Mouse (Mus musculus): ENCODE measurements at regions not wholly inside any gene's neighbourhood (a gene's known extent, or its start where the extent isn't known, plus 50 kb on each side); places are given as distances from the start of the nearest gene placed in this dataset.
A peak's percentile ranks its signal among the peaks of the same experiment; 100 is the strongest.

DNA sequence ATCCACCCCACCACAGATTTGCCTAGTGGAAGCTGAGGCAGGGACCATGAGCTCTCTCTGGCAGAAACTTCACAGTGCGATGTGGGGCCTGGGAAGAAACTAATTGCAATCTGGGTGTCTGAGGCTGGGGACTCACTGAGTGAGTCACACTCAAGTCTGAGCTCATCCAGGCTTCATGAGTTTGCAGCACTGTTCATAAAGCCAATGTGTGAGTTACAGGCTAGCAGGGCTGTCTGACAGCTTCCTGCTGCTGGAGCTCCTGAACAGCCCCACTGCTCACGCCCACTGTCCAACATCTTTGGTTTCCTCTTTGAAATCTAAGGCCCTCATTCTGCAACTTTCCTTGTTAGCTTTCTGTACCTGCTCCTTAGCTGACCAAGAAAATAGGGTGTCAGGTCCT, 216.5 kb upstream of the Tenm4 start:
- WGBS: 86% methylated on average over 2 of the region's 2 CpGs
- no peak for TF ChIP-seq CTCF (IDR thresholded peaks at IDR 0.05; ENCODE audit: low read depth)
- H3K27me3 ChIP-seq (ENCODE audit: insufficient read depth, low read length): no peaks in the 10 kb centered on the region
- no peak overlapping the region for H3K27ac ChIP-seq
- no peaks in the 10 kb centered on the region for H3K9me3 ChIP-seq (replicated peaks; ENCODE audit: low read length)
- H3K4me1 ChIP-seq (replicated peaks; ENCODE audit: insufficient read depth, low read length): no peaks in the 10 kb centered on the region
- no peak overlapping the region for H3K9ac ChIP-seq (ENCODE audit: low read depth, low read length)
- H3K36me3 ChIP-seq (ENCODE audit: insufficient read depth, low read length): no peaks in the 10 kb centered on the region
- ATAC-seq (replicated peaks; ENCODE audit: low FRiP score, low read depth) (no peak), DNase-seq (ENCODE audit: low spot score) (no peak)
- no peak overlapping the region for H3K4me2 ChIP-seq (ENCODE audit: low read length)
- H3K4me3 ChIP-seq (replicated peaks; ENCODE audit: low read depth, low read length): no peak overlapping the region

DNA sequence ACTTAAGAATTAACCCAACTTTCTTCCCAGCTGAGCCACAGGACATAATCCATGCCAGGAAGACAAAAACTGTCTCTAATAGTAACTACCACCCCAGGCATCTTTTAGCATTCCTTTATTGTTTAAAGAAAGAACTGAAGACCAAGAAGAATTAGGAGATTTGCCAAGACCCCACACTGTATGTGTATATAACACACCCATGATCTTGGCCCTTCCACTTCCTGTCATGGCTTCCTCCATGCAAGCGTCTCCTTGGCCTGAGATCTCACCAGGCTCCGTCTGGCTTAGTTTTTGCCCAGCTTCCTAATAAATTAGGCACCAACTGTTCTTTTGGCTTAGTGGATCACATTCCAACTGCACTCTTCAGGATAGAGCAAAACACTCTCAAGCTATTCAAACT, 215.9 kb upstream of the Tenm4 start:
- DNase-seq (ENCODE audit: low spot score): no peak
- ATAC-seq (replicated peaks; ENCODE audit: low FRiP score, low read depth): no peak
- 74% methylated on average over 2 of the region's 2 CpGs for WGBS

DNA sequence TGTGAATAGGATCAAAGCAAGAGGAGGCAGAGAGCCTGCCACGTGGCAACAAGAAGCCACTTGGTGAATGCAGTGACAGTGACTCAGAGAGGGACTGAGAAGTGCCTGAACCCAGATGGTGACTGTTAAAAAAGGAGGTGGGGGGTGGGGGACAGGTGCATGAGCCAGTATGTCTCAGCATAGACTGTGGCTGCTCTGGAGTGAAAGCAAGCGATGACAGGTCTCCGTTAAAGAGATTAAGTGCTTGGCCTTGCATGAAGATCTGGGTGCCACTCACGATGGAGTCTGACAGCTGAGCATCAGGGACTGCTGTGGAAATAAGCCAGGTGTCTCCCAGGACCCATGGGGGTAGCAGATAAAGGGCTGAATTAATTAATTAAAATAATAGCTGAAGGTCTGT, 212.0 kb upstream of the Tenm4 start:
- Histone ChIP-seq H3K36me3 (ENCODE audit: insufficient read depth, low read length) (no peaks in the 10 kb centered on the region), H3K9me3 (replicated peaks; ENCODE audit: low read length) (no peaks in the 10 kb centered on the region), H3K4me2 (ENCODE audit: low read length) (no peak overlapping the region), H3K27me3 (ENCODE audit: insufficient read depth, low read length) (no peaks in the 10 kb centered on the region), H3K4me3 (replicated peaks; ENCODE audit: low read depth, low read length) (no peak overlapping the region), H3K27ac (no peak overlapping the region), H3K4me1 (replicated peaks; ENCODE audit: insufficient read depth, low read length) (no peaks in the 10 kb centered on the region), H3K9ac (ENCODE audit: low read depth, low read length) (no peak overlapping the region)
- no peak for TF ChIP-seq CTCF (IDR thresholded peaks at IDR 0.05; ENCODE audit: low read depth)
- WGBS: 71% methylated on average over 4 of the region's 4 CpGs
- ATAC-seq (replicated peaks; ENCODE audit: low FRiP score, low read depth): no peak
- DNase-seq (ENCODE audit: low spot score): no peak

More for the DNA sequence above, 215.9 kb upstream of the Tenm4 start:
- no peaks in the 10 kb centered on the region for H3K27me3 ChIP-seq (ENCODE audit: insufficient read depth, low read length)
- no peak overlapping the region for H3K27ac ChIP-seq
- H3K9me3 ChIP-seq (replicated peaks; ENCODE audit: low read length): no peaks in the 10 kb centered on the region
- TF ChIP-seq CTCF (IDR thresholded peaks at IDR 0.05; ENCODE audit: low read depth): no peak
- no peak overlapping the region for H3K9ac ChIP-seq (ENCODE audit: low read depth, low read length)
- no peak overlapping the region for H3K4me3 ChIP-seq (replicated peaks; ENCODE audit: low read depth, low read length)
- H3K36me3 ChIP-seq (ENCODE audit: insufficient read depth, low read length): no peaks in the 10 kb centered on the region
- no peak overlapping the region for H3K4me2 ChIP-seq (ENCODE audit: low read length)
- no peaks in the 10 kb centered on the region for H3K4me1 ChIP-seq (replicated peaks; ENCODE audit: insufficient read depth, low read length)

DNA sequence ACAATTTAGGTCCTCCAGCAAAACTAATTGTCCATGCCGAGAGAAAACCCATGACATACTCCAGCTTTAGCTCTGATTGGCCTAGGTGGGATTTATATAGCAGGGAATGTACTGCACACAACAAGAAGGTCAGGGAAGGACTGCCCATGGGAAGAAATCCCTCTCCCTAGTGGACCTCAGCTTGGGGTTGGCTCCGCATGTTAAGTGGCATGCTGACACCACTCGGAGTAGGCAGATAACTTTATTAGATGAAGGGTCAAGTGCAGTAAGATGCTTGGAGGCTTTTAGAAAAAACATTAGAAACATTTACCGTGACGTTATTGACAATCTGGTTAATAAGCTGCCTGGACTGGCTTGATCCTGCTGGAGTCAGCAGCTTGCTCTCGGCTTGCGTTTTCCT, 199.2 kb upstream of the Tenm4 start:
- Histone ChIP-seq H3K36me3 (ENCODE audit: insufficient read depth, low read length) (no peaks in the 10 kb centered on the region), H3K27ac (no peak overlapping the region), H3K9ac (ENCODE audit: low read depth, low read length) (no peak overlapping the region), H3K4me1 (replicated peaks; ENCODE audit: insufficient read depth, low read length) (no peaks in the 10 kb centered on the region), H3K9me3 (replicated peaks; ENCODE audit: low read length) (no peaks in the 10 kb centered on the region), H3K27me3 (ENCODE audit: insufficient read depth, low read length) (no peaks in the 10 kb centered on the region), H3K4me3 (replicated peaks; ENCODE audit: low read depth, low read length) (no peak overlapping the region), H3K4me2 (ENCODE audit: low read length) (no peak overlapping the region)
- ATAC-seq (replicated peaks; ENCODE audit: low FRiP score, low read depth) (no peak; the same call in 1 of the 2 replicates), DNase-seq (ENCODE audit: low spot score) (no peak)
- no peak for TF ChIP-seq CTCF (IDR thresholded peaks at IDR 0.05; ENCODE audit: low read depth)
- 54% methylated on average over 7 of the region's 7 CpGs for WGBS

DNA sequence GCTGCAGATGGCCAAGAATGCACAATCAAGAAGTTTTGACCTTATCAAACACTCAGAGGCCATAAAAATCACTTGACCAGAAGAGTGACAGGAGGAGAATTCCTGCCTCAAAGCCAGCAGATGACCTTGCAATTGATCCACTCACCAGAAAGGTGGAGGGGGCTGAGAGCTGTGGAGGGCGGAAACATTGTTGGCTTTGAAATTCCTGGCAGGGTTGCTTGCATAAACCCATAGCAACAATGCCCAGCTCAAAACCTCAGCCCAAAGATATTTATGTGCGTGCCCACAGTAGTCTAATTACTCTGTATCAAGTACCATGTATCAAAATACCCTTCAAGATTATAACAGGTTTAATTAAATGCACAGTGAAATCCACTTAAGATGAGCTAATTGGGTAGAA, 197.0 kb upstream of the Tenm4 start:
- no peak overlapping the region for H3K4me3 ChIP-seq (replicated peaks; ENCODE audit: low read depth, low read length)
- DNase-seq (ENCODE audit: low spot score) (peak; percentile 12), ATAC-seq (replicated peaks; ENCODE audit: low FRiP score, low read depth) (no peak)
- H3K36me3 ChIP-seq (ENCODE audit: insufficient read depth, low read length): no peaks in the 10 kb centered on the region
- no peaks in the 10 kb centered on the region for H3K4me1 ChIP-seq (replicated peaks; ENCODE audit: insufficient read depth, low read length)
- WGBS: 45% methylated on average over 2 of the region's 2 CpGs
- no peak overlapping the region for H3K27ac ChIP-seq
- no peak for TF ChIP-seq CTCF (IDR thresholded peaks at IDR 0.05; ENCODE audit: low read depth)
- H3K9me3 ChIP-seq (replicated peaks; ENCODE audit: low read length): no peaks in the 10 kb centered on the region
- H3K27me3 ChIP-seq (ENCODE audit: insufficient read depth, low read length): no peaks in the 10 kb centered on the region
- no peak overlapping the region for H3K4me2 ChIP-seq (ENCODE audit: low read length)
- no peak overlapping the region for H3K9ac ChIP-seq (ENCODE audit: low read depth, low read length)

DNA sequence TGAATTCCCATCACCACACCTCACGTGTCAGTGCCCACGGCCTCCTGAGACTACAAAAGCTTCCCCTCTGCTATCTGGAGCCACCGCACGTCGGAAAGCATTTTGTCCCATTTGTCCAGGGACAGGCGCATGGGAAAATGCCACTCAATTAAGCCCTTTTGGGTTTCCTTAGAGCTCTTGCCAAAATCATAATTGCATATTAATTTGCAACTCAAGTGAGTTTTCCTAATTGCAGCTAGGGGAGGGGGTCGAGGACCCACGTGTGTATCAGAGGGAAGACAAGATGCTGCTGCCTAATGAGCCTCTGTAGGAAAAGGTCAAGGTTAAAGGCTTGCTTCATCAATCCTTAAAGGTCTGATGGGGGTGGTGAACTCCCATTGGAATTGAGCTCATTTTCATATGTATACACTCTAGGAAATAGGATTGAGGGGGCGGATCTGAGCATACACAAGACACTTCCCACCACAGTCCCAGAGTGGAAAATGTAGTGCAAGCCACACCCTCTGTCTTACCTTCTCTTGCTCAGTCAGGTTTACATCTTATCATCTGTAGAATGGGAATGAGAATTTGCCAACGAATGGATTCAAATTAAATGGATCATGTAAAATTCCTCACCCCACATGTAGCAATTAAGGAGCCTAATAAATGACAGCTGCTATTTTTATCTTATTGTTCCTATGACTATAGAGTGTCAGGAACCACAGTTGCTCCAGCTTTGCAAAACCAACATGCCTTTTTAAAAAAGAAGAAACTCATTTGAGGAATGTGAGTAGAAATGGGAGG, 179.6 kb upstream of the Tenm4 start:
- Histone ChIP-seq H3K9me3 (replicated peaks; ENCODE audit: low read length) (no peaks in the 10 kb centered on the region), H3K4me1 (replicated peaks; ENCODE audit: insufficient read depth, low read length) (no peaks in the 10 kb centered on the region), H3K27me3 (ENCODE audit: insufficient read depth, low read length) (no peaks in the 10 kb centered on the region), H3K36me3 (ENCODE audit: insufficient read depth, low read length) (no peaks in the 10 kb centered on the region), H3K27ac (no peak overlapping the region), H3K4me3 (replicated peaks; ENCODE audit: low read depth, low read length) (no peak overlapping the region), H3K9ac (ENCODE audit: low read depth, low read length) (no peak overlapping the region), H3K4me2 (ENCODE audit: low read length) (no peak overlapping the region)
- ATAC-seq (replicated peaks; ENCODE audit: low FRiP score, low read depth) (no peak), DNase-seq (ENCODE audit: low spot score) (no peak)
- WGBS: 35% methylated on average over 10 of the region's 10 CpGs
- TF ChIP-seq CTCF (IDR thresholded peaks at IDR 0.05; ENCODE audit: low read depth): no peak

Data from kidney, postnatal 0 days (tissue).